Mouse (Mus musculus) right cerebral cortex, adult 18-20 months (tissue): ENCODE data around the gene Fance.
A peak's percentile ranks its signal among the peaks of the same experiment; 100 is the strongest.
"Not testable (repeated sequence)": the region's sequence is repeated elsewhere in the genome, so short reads cannot be mapped to it uniquely, and the experiment has no call there.

Experiments
- DNase-seq: peaks from one replicate; pipeline ENCODE4 v3.0.0; 2022; ENCODE audit warnings: mixed read lengths

Gene Fance

DNA sequence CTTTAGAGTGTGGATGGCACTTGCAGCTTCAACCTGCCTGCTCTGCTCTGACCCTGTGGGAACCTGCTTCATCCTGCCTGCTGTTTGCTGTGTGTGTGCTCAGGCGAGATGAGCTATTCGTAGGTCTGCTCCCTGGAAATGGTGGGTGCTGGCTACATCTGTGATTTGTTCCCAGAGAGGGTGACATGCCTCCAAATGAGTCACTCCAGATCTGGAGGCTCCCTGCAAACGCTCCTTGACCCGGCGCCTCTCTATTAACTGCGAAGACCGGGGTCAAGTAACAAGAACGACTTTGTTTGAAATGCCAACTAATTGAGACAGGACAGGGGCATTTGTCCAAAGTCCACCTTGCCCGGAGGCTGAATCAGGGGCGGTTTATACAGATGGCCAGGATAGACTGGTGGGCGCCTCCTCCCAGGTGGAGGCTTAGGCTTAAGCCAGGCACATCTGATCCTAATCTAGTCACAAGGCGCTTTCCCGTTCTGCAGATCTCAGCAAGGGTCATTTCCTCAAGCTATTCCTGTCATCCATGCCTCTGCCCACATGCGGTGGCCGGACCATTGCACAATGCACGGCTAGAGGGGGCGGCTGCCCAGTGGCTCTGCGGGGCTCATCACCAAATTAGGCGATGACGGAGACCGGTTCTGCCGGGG, 14.5 kb downstream of the Fance start:
- DNase-seq: peak; percentile 64

GRCm38 (mm10) chr17:28328366-28328928, 15.1 kb downstream of the Fance start, which contains the start of gene Rpl10a:
Rpl10a (plus strand) TSS chr17:28328471.
- DNase-seq: peak; percentile 96

DNA sequence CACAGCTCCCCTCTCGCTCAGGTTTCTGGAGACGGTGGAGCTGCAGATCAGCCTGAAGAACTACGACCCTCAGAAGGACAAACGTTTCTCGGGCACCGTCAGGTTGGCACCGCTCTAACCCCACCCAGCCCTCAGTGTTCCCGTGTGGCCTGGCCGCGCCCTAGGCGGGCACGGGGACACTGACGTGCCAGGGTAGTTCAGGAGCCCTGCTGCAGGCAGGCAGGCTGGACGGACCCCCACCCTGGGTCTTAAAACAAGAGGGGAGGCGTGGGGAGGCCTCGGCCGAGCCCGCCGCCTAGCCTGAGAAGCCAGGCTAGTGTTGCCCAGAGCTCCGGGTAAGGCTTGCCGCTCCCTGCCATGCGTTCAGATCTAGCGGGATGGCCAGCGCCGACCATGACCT, 15.6 kb downstream of the Fance start:
- no peak for DNase-seq

DNA sequence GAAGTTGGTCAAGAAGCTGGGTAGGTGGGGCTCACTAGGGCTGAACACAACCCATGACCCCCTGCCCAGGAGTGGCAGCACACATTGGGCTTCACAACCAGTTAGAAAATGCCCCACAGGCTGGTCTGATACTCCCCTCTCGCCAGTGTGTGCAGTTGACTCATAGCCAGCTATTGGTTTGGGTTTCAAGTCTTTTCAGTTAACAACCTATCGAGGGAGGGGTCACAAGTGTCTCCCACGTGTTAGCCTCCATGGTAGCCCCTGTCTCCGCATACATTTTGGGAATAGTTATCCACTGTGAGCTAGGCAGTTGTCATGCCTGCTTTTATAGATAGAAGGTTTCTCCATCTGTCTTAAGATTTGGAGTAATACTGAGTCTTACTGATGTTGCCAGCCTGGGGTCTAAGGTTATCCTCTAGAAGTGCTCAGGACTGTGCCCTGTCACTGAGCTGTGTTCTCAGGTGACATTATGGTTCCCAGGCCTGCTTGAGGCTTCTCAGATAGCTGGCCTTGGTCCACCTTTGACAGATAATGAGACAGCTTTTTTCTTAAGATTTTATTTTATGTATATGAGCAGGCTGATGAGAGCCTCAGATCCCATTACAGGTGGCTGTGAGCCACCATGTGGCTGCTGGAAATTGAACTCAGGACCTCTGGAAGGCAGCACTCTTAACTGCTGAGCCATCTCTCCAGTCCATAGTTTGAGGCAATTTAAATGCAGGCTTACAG, 16.3 kb downstream of the Fance start:
- no peak for DNase-seq

GRCm38 (mm10) chr17:28330232-28330546, 16.9 kb downstream of the Fance start:
- no peak for DNase-seq

DNA sequence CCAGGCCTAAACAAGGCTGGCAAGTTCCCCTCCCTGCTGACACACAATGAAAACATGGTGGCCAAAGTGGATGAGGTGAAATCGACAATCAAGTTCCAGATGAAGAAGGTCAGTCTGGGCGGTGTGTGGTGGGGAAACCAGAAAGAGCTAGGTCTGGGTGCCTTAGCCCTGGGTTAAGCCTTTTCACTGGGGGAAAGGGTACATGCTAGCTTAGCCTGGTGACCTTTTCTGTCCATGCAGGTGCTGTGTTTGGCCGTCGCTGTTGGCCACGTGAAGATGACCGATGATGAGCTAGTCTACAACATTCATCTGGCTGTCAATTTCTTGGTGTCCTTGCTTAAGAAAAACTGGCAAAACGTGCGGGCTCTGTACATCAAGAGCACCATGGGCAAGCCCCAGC, 17.3 kb downstream of the Fance start:
- DNase-seq: not testable (repeated sequence)

DNA sequence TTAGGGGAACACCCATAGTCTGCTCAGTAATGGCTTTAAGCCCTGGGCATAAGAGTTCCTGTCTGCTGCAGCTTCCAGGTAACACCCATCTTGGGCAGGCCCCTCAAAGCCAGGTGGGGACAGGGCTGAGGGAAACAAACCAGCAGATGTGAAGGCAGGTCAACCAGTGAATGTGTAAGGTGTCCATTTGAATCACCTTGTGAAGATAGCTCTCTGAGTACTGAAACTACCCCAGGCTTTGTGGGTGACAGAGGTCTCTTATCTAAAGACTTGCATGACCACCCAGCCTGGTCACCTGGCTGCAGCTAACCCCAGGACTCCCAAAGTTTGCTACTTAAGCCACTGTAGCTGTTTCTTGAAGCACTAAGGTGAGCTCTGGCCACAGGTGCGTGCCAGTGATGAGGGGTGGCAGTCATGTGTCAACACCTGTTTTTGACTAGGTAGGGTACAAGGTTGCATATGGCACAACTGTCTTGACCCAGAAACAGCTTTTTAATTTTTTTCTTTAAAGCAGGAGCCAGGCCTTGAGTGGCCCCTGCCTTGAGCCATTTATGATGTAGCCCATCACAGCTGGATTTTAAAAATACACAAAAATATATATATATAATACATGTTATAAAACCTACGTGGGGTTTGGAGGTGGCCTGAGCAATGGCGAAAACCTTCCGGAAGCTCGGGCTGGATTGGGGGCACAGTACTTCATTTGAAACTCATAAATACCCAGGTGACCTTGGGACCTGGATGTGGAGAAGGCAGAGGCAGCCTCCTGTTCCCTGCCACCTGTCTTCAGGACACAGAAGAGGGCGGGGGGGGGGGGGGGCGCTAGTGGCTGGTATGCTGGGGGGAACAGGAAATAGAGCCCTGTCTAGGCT, 18.2 kb downstream of the Fance start:
- DNase-seq: no peak

- no peak for DNase-seq
Observed at GRCm38 (mm10) chr17:28332113-28332914, 19.0 kb downstream of the Fance start.

GRCm38 (mm10) chr17:28332915-28333546, 19.7 kb downstream of the Fance start:
- DNase-seq: no peak

DNA sequence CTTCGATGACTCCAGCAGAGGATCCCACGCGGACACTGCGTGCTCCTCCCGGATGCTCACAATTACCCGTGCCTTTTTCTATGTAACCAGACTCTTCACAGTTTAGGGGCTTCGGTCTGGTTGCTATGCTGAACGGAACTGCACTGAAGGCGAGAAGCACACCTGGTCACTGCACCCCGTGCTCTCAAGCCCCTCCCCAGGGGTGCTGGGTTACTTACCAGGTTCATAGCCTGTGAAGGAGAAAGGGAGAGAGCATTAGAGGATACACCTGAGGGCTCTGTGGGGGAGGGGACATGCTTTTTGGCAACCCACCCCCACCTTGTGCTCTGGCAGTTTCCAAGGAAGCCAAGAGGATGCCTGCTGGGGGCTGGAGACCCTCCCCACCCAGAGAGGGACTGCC, 21.9 kb downstream of the Fance start:
- no peak for DNase-seq

DNA sequence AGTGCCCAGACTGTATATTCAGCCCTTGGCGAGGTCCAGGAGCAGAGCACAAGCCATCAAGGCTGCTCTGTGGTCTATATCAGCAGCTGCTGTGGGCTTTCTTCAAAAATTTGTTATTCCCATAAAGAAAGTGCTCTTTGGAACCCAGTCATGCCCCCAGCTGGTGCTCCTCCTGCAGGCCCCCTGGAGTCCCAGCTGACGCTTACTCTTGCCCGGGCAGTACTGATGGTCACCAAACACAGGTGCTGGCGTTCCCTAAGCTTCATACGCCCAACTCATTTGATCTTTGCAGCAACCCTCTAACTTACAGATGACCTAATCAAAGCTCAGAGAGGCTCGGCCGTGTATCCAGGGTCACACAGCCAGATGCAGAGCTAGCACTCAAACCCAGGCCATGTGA, 24.2 kb downstream of the Fance start:
- no peak for DNase-seq

GRCm38 (mm10) chr17:28340578-28340977, 27.3 kb downstream of the Fance start:
- DNase-seq: no peak

GRCm38 (mm10) chr17:28341091-28341490, 27.8 kb downstream of the Fance start:
- DNase-seq: peak; percentile 60

GRCm38 (mm10) chr17:28344050-28344607, 30.8 kb downstream of the Fance start:
- no peak for DNase-seq

GRCm38 (mm10) chr17:28344670-28345069, 31.4 kb downstream of the Fance start:
- no peak for DNase-seq

GRCm38 (mm10) chr17:28345271-28345721, 32.0 kb downstream of the Fance start:
- no peak for DNase-seq

DNA sequence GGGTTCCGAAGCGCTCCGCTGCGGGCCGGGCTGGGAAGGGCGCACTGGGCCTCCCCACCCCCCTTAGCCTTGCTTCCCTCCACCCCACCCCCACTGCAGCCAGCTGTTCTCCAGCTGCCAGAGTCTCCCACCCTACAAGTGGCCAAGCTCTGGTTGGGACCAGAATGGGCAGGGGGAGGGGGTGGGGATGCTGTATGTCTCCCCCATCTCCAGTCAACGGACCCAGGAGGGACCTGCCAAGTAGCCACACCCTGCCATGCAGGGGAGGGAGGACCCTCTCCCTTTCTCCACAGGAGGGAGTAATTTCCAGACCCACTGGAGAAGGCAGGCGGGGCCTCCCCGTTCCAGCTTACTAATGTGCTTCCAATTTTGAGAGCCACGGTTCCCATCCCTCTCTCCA, 32.6 kb downstream of the Fance start:
- DNase-seq: no peak

GRCm38 (mm10) chr17:28347327-28347726, 34.0 kb downstream of the Fance start:
- no peak for DNase-seq

GRCm38 (mm10) chr17:28348211-28348610, 34.9 kb downstream of the Fance start:
- no peak for DNase-seq

DNA sequence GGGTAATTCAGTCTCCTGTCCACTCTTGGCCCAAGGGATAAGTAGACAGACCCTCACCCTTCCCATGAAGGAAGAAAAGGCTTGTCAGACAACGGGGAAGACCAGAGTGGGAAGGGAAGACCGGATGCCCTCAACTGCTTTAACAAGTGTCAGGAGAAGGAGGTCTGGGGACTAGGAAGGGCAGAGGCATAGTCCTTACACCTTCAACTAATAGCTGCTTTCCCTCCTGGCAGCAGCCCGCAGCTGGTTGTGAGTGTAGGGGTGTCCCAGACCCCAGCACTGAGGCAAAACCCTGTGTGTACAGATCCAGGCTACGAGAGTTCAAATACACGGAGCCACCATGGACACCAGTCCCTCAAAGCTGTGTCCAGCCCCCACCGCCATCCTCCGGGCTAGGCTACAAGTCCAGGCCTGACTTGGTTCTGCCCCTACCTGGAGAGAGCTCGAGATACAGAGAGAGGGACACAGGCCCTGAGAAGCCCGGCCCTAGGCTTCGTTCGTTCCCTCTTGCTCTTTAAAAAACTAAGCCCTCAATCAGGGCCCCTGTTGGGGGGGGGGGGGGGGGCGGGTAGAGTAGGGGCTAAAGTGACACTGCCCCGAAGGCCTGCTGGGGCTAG, 36.1 kb downstream of the Fance start:
- DNase-seq: no peak

GRCm38 (mm10) chr17:28349901-28350465, 36.7 kb downstream of the Fance start:
- no peak for DNase-seq
